Mouse (Mus musculus): ENCODE measurements around the gene Armc7.
"Not testable (repeated sequence)": the region's sequence is repeated elsewhere in the genome, so short reads cannot be mapped to it uniquely, and the experiment has no call there.

Gene Armc7

DNA sequence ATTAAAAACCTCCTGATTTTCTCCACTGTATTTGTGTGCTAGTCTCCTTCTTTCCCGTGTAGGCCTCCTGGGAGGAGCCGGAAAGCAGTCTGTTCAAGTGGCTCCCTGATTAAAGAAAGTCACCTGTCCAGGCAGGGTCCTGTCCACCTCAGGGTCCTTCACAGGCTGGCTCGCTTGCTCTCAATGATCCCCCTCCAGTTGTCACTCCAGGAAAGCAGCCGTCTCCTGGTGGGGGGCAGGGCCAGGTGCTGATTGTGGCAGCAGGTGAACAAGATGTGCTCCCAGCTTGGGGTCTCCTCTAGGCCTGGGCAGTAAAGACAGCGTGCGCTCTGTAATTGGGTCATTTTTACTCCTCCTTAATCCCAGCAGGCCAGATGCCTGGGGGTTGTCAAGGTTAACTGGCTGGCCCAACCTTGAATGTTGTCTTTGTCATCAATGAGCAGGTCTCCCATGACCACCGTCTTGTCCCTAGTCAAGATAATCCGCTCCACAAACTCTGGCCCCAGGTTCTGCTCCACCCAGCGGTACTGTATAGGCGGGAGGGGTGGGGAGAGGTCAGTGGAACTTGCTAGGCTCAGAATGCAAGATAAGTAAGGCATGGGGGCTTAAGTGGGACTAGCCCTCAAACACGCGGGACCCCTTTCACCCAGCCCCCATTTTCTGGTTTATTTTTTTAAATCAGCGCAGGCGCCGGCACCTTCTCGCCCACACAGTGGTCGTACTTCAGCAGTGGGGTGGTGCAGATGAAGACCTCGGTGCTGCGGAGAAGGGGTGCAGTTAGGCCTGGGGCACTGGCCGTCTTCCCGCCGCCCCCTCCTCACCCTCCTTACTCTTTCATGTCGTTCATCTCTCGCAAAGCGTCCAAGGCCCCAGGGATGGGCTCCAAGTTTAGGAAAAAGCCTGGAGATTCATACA is 15.2 kb downstream of the Armc7 start:
- in situ Hi-C loops (cut with MboI; ENCODE audit: low sequenced_read_pairs) = no loop called here

GRCm38 (mm10) chr11:115491356-115492083 is 16.1 kb downstream of the Armc7 start, which contains the start of gene Nt5c:
TSS of gene Nt5c (minus strand) at chr11:115491862.
- in situ Hi-C loops (cut with MboI; ENCODE audit: low sequenced_read_pairs) = no loop called here

- in situ Hi-C loops (cut with MboI; ENCODE audit: low sequenced_read_pairs) = no loop called here
Observed at GRCm38 (mm10) chr11:115492387-115492786, 16.9 kb downstream of the Armc7 start.

- in situ Hi-C loops (cut with MboI; ENCODE audit: low sequenced_read_pairs) = not testable (repeated sequence)
Observed at GRCm38 (mm10) chr11:115496559-115496958, 21.1 kb downstream of the Armc7 start.

DNA sequence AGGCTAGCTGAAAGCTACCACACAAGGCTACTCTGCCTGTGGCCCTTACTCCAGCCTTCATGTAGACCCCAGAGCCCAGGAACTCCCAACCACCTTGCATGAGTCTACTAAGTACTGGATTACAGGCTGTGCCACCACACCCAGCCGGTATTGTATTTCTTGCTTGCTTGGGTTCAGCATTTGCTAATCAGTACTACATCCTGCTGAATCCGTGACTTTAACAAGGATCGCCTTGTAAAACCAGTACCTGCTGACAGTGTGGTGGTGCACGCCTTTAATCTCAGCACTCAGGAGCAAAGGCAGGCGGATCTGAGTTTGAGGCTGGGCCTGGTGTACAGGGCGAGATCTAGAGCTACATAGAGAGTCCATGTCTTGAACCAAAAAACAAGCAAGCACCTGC is 27.2 kb downstream of the Armc7 start:
- in situ Hi-C loops (cut with MboI; ENCODE audit: low sequenced_read_pairs) = no loop called here

DNA sequence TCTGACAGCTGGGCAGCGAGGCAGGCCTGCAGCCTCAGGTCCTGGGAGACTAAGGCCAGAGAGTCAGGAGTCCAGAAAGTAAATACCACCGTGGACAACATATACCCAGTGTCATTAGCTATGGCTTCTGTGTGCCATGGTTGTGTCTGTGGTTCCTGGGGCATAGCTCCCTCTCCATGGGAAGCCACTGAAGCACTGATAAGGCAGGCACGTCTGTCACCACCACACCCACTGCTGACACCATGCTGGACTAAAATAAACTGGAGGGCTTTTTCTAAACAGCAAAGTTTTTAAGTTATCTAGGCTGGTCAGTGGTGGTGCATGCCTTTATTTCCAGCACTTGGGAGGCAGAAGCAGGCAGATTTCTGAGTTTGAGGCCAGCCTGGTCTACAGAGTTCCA is 31.1 kb downstream of the Armc7 start:
- in situ Hi-C loops (cut with MboI; ENCODE audit: low sequenced_read_pairs) = no loop called here

DNA sequence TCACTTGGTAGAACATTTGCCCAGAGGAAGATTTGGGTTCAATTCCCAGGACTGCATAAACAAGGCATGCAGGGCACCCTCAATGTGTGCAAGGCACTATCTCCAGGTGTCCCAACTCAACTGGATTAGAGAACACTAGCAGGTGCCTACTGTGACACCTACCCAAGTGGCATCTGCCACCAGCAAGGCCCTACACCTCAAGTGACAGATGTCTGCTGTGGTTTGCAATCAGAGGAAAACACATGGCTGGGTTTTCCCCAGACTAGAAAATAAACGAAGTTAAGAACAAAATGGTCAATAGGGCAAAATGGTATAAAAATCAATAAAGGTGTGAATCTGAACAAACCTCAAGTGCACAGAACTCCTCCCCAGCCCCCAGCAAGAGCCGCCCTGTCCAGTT is 32.6 kb downstream of the Armc7 start:
- in situ Hi-C loops (cut with MboI; ENCODE audit: low sequenced_read_pairs) = no loop called here

DNA sequence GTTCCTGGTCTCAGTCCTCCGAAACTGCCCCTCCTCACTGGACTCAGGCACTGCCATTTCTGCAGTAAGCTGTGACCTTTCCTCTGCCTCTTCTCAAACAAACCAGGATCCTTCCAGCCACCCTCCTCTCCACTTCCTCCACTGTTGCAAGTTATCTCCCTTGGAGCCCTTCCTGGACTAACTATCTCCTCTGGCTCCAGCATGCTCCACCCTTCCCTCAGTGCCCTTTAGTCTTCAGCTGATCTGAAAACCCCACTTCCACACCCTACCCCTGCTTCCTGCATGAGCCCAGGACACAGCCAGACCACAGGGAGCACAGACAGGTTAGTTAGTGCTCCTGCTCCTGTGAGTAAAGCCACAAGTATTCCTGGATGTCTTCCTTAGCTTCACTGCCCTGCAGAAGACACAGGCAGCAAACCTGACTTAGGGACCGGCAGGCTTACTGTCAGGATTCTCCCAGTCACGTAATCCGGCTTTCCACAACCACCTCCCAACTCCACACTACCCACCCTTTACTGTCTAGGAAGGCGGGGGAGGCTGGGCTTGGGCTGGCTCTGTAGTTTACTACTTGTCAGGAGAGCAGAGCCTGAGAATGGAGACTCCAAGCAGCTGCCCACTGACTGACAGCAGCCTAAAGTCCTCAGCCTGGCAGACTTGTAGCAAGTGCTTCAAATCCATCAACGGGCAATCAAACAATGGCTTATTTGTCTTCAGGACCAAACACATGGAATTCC is 34.5 kb downstream of the Armc7 start:
- in situ Hi-C loops (cut with MboI; ENCODE audit: low sequenced_read_pairs) = no loop called here

- in situ Hi-C loops (cut with MboI; ENCODE audit: low sequenced_read_pairs) = no loop called here
Observed at GRCm38 (mm10) chr11:115510507-115510888, 35.0 kb downstream of the Armc7 start.

DNA sequence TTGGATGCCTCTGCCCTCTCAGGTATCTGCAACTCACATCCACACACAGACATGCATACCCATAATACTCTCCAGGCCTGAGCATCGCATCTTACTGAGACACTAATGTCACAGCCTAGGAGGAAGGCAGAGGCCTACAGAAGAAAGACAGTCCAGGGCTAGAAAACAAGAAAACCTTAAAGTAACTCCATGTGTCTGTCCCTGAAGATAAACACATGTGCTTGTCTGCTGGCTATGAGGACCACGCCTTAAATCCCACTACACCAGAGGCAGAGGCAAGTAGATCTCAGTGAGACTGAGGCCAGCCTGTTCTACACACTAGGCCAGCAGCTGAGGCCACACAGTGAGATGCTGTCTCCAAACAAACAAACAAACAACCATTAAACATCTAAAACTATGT is 35.7 kb downstream of the Armc7 start:
- in situ Hi-C loops (cut with MboI; ENCODE audit: low sequenced_read_pairs) = no loop called here

DNA sequence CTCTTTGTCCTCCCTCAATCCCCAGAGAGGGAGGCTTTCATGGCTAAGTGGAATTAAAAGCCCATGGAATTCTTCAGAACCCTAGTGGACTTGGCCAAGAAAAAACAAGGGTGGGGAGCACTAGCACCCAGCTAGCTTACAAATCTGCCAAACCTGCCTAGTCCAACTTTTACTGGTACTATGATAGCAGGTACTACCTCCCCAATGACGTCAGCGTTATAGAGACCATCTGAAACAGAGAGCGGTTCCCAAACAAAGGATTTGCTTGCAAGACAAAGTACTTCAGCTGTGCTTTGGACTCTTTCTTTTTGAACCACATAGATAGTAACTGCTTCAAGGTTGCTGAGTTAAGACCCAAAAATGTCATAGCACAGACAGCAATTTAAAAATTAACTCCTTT is 36.5 kb downstream of the Armc7 start:
- in situ Hi-C loops (cut with MboI; ENCODE audit: low sequenced_read_pairs) = no loop called here

DNA sequence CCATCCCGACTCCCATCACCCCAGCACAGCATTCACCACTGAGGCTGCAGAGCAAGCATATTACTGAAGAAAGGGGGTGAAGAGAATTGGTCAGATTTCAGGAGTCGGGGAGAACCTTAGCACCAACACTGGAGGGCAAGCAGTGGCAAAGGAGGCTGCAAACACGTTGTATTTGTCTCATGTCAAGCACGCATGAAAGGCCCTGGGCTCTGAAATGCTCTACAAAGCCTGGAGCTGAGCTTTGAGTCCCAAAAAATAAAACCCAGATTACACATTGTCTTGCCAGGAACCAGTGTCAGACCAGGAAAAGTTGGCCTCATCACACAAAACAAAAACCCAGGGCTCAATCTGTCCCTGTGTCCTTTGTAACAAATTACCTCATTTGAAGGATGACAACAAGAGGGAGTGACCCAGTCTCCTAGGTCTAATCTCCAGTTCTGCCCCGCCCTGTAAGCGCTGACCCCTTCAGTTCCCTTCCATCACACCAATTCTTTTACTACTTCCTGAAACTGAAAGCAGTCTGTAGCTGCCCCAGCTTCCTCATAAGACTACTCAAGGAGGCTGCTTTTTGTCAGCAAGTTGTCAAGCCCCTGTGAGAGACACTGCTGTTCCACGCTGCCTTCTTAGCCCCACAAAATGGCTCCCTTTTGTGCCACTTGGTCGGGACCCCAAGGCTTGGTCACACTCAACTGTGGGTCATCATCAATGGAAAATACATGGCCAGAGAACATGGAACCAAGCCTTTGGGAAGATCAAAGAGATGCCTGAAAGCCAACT is 37.1 kb downstream of the Armc7 start:
- in situ Hi-C loops (cut with MboI; ENCODE audit: low sequenced_read_pairs) = no loop called here

GRCm38 (mm10) chr11:115513271-115514237 is 38.1 kb downstream of the Armc7 start:
- in situ Hi-C loops (cut with MboI; ENCODE audit: low sequenced_read_pairs) = no loop called here

- in situ Hi-C loops (cut with MboI; ENCODE audit: low sequenced_read_pairs) = no loop called here
Observed at GRCm38 (mm10) chr11:115514238-115514663, 38.8 kb downstream of the Armc7 start, which contains the start of gene Jpt1. TSS of gene Jpt1 (minus strand) at chr11:115514387.

- in situ Hi-C loops (cut with MboI; ENCODE audit: low sequenced_read_pairs) = no loop called here
Observed at GRCm38 (mm10) chr11:115515021-115515420, 39.6 kb downstream of the Armc7 start.

DNA sequence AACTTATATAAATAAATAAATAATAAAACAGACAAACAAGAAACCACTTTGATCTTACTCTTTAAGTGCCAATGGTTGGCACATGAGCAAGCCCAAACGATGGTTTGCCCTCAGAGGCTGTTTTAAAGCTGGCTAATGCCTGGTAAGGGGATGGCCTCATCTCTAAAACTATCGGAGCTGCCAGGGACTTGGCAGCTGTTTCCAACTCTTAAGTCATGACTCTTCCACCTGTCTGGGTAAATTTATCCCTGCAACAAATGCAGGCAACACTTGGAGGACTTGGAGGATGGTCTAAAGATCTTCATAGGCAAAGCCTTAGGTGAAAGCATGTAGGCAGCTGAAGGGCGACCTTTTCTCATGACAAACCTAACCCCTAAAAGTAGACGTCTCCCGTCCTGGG is 41.5 kb downstream of the Armc7 start:
- in situ Hi-C loops (cut with MboI; ENCODE audit: low sequenced_read_pairs) = no loop called here

GRCm38 (mm10) chr11:115518693-115519092 is 43.2 kb downstream of the Armc7 start:
- in situ Hi-C loops (cut with MboI; ENCODE audit: low sequenced_read_pairs) = no loop called here

DNA sequence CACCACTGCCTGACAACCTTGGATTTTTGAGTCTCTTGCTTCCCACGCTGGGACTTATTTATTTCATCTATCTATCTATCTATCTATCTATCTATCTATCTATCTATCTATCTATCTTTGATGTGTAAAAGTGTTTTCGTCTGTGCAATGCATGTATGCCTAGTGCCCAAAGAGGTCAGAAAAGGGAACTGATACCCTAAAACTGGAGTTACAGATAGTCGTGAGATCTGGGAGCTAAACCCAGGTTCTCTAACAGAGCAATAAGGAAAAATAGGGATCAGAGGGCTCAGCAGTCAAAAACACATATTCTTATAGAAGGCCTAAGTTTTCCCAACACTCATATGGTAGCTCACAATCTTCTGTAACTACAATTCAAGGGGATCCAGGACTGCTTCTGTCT is 44.1 kb downstream of the Armc7 start:
- in situ Hi-C loops (cut with MboI; ENCODE audit: low sequenced_read_pairs) = no loop called here

GRCm38 (mm10) chr11:115520218-115520617 is 44.8 kb downstream of the Armc7 start:
- in situ Hi-C loops (cut with MboI; ENCODE audit: low sequenced_read_pairs) = no loop called here

Data from CH12F3 (cell line).